Mouse (Mus musculus) bone marrow, adult 2 months (tissue): Measurements from ENCODE around the gene Copg2. TPM values are rescaled to one million over a fixed set of nuclear protein-coding genes. Genes with fewer than 3 reads are reported as not detected.
A peak's percentile ranks its signal among the peaks of the same experiment; 100 is the strongest.

Source experiments
- H3K27ac ChIP-seq: fragments of 200-500 bp; 2 replicates; pipeline ENCODE4 v1.5.1; 2012; ENCODE audit warnings: low read depth, mild to moderate bottlenecking, control low read depth, inconsistent platforms, low read length; ENCODE audit not compliant: control insufficient read depth, poor library complexity, insufficient read depth
- H3K4me1 ChIP-seq: fragments of 200-500 bp; 2 replicates; pipeline ENCODE4 v1.6.1; 2011; ENCODE audit warnings: low read length; ENCODE audit not compliant: control insufficient read depth, insufficient read depth
- H3K4me3 ChIP-seq: fragments of 200-500 bp; replicated peaks from 2 replicates; pipeline ENCODE3; 2011; ENCODE audit warnings: mild to moderate bottlenecking, low read depth, low read length, control low read depth; ENCODE audit not compliant: control insufficient read depth
- CTCF ChIP-seq: fragments of 200-500 bp; IDR thresholded peaks from 2 replicates; pipeline ENCODE4 v1.5.1; 2011; ENCODE audit warnings: low read length, control low read depth; ENCODE audit not compliant: control insufficient read depth, insufficient read depth
- POLR2A ChIP-seq: fragments of 200-500 bp; IDR thresholded peaks from 2 replicates; pipeline ENCODE4 v1.6.1; 2011; ENCODE audit warnings: low read depth, mild to moderate bottlenecking, control low read depth, low read length, borderline replicate concordance; ENCODE audit not compliant: control insufficient read depth
- WGBS: fragments of 180-500 bp; shearing (Covaris S2); methylation state at CpG from one replicate; pipeline ENCODE4 v1.1.7; 2018; 5-methylcytosine and 5-hydroxymethylcytosine counted together
- polyA plus RNA-seq: library from polyadenylated mRNA; stranded (reverse); fragments of >200 nt; gene quantifications from 2 replicates; pipeline ENCODE4 v1.2.4, GENCODE M21; 2011; ENCODE audit warnings: low replicate concordance; ENCODE audit not compliant: missing spikeins, insufficient read depth, insufficient read length

Gene Copg2
- polyA plus RNA-seq, 1 experiment: 12.4 TPM

DNA sequence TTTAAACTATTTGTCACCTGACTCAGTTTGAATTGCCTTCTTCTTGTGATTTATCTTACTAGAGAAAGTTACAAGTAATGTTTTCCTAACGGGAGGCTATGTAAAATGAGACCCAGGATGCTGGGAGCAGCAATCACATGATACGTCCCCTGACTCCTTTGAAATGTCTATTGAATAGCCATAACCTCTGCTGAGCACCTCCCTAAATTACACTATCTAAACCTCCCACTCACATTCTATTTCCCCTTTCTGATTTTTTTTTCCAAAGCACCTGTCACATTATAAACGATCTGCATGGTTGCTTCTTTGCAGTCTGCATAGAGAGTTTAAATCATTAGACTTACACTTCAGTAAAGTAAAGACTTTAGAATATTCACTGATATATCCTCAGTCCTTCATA lies 7.4 kb upstream of the Copg2 start:
- H3K4me3 ChIP-seq: no peak overlapping the region
- 22% methylated on average over 3 of the region's 3 CpGs for WGBS
- H3K27ac ChIP-seq: no peak overlapping the region
- TF ChIP-seq POLR2A (no peak), CTCF (no peak)
- peaks cover 2% of the 10 kb centered on the region; the same call in 1 of the 2 replicates for H3K4me1 ChIP-seq

DNA sequence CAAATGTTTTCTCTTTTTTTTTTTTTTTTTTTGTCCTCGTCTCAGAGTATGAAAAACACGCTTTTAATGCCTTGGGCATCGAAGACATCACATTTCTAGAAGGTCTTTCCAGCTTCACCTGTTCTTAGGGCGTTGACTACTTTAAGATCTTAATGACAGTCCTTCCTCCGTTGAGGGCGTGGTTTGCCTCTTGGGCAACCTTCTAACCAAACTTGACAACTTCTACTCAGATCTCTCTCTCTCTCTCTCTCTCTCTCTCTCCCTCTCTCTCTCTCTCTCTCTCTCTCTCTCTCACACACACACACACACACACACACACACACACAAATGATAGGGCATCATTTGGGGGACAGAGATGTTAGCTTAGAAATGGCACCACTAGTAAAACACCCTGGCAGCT lies 926 bp upstream of the Copg2 start:
- Histone ChIP-seq H3K4me1 (peaks cover 3% of the 10 kb centered on the region; the same call in 1 of the 2 replicates), H3K27ac (no peak overlapping the region), H3K4me3 (no peak overlapping the region)
- 43% methylated on average over 6 of the region's 6 CpGs for WGBS
- TF ChIP-seq CTCF (no peak), POLR2A (no peak)

DNA sequence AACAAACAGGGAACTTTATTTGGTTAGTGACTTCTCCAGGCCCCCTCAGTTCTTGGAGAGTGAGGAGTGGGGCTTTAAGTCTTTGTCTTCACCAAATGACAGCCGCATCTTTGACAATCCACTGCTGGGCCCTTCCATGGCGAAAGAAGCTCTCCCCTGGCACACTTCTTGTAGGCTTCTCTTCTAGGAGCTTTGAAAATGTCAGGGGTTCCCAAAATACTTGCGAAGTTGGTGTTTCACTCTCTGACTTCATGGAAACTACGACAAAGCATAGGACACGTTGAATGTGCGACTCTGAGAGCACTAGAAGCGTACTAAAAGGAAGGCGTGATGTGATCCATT lies 363 bp upstream of the Copg2 start:
- TF ChIP-seq CTCF: no peak
- H3K4me3 ChIP-seq: peak overlapping the region; percentile 2
- WGBS: 37% methylated on average over 8 of the region's 8 CpGs

DNA sequence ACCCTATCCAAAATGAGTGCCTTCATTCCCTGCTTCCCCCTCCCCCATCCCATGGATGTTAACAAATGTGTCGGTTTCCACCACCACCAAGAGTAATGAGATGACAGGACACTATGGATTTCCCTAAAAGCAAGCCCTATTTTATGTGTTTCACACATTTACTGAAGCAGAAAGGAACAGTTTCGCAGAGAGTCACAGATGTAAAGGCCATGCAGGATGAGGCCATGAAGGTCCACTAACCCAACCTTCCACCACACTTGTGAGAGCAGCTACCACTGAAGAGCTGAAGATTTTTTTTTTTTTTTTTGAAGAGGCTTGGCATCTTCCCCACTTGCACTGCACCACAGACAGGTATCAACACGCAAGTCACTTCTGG lies 787 bp downstream of the Copg2 start:
- Histone ChIP-seq H3K27ac (no peak overlapping the region), H3K4me3 (peak overlapping the region; percentile 65), H3K4me1 (peaks cover 3% of the 10 kb centered on the region; the same call in 1 of the 2 replicates)
- TF ChIP-seq CTCF (no peak), POLR2A (no peak)
- WGBS: 23% methylated on average over 3 of the region's 3 CpGs

More for the DNA sequence above, 363 bp upstream of the Copg2 start:
- Histone ChIP-seq H3K4me1 (peaks cover 3% of the 10 kb centered on the region; the same call in 1 of the 2 replicates), H3K27ac (peak overlapping the region; percentile 88; the same call in 1 of the 2 replicates)

DNA sequence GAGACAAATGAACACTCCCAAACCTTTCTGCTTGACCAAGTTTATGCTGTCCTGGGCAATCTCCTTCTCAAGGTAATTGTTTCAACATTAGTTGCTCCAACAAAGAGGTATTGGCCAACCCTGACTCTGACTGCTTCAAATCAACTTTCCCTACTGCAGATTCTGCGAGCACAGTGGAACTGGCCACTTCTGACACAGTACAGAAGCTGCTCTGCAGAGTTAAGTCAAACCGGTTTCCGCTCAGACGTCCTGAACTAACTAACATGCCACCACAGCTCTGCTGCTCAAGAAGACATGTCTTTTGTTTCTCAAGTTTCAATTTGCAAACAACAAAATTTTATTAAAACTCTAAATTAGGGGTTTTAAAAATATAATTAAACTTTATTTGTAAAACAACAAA lies 3.5 kb downstream of the Copg2 start:
- Histone ChIP-seq H3K27ac (no peak overlapping the region), H3K4me1 (no peaks in the 10 kb centered on the region; the same call in 1 of the 2 replicates), H3K4me3 (no peak overlapping the region)
- TF ChIP-seq POLR2A (no peak), CTCF (no peak)
- WGBS: 73% methylated on average over 4 of the region's 4 CpGs

DNA sequence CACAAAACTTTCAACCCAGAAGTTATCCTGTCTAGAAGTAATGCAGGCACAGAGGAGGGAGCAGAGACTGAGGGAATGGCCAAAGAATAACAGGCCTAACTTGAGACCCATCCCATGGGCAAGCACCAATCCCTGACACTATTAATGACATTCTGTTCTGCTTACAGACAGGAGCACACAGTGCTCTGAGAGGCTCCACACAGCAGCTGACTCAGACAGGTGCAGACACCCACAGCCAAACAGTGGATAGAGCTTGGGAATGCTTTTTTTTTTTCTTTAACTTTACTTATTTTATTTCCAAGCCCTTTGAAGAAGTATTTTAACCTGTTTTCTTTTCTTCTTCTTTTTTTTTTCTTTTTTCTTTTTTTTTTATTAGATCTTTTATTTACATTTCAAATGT lies 4.8 kb downstream of the Copg2 start:
- Histone ChIP-seq H3K27ac (no peak overlapping the region), H3K4me3 (no peak overlapping the region), H3K4me1 (no peaks in the 10 kb centered on the region; the same call in 1 of the 2 replicates)
- TF ChIP-seq POLR2A: no peak
- no peak for TF ChIP-seq CTCF

DNA sequence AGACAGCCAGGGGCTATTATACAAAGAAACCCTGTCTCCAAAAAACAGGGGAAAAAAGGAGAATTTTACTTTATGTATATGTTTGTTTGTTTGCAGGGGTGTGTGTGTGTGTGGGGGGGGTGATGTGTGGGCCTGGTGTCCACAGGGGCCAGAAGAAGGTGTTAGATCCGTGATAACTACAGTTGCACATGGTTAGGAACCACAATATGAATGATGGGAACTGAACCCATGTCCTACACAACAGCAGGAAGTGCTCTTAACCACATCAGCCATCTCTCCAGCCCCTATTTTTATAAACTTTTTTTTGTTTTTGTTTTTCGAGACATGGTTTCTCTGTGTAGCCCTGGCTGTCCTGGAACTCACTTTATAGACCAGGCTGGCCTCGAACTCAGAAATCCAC lies 11.7 kb downstream of the Copg2 start:
- WGBS: 49% methylated on average over 3 of the region's 3 CpGs
- TF ChIP-seq CTCF (no peak), POLR2A (no peak)
- Histone ChIP-seq H3K27ac (no peak overlapping the region), H3K4me3 (no peak overlapping the region), H3K4me1 (no peaks in the 10 kb centered on the region)

DNA sequence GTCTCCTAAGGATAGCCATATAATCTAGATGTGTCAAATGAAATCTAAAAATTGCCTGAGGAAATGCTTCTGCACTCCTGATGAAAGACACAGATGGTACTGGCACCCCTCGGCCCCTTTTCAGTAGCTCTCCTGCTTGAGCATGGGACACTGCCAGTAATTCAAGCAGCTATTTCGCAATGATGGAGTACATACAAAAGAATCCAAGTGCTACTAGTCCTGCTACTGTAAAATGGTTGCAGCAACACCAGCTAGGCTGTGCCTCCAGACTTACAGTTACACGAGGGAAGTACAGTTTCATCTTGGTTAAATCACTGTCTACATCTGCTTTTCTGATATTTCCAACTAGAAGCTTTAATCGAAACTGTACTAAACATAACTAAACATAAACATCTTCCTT lies 13.1 kb downstream of the Copg2 start:
- Histone ChIP-seq H3K4me1 (no peaks in the 10 kb centered on the region), H3K4me3 (no peak overlapping the region), H3K27ac (no peak overlapping the region)
- 49% methylated on average over 4 of the region's 4 CpGs for WGBS
- TF ChIP-seq CTCF (no peak), POLR2A (no peak)

DNA sequence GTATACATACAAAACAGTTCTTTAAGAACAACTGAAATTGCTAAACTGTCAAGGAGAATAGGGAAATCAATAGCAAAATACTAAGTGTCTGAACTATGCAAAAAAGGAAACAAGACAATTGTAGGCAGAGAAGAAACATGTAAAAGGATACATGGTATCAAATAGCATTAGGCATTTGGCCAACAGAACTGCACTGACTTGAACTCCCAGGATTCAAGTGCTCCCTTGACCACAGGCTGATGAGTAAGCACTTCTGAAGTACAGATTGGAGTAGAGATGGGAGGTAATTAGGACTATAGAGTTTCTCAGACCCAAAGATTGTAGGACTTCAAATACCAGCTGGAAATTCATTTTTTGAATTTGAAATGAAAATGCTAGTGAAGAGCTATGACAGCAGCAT lies 19.9 kb downstream of the Copg2 start:
- H3K4me3 ChIP-seq: no peak overlapping the region
- no peaks in the 10 kb centered on the region for H3K4me1 ChIP-seq
- no peak for TF ChIP-seq CTCF
- no peak for TF ChIP-seq POLR2A
- no peak overlapping the region for H3K27ac ChIP-seq
